Mouse (Mus musculus) T-helper 2 cell (primary cell): ENCODE measurements around the gene Nlrp14.
"Not testable (repeated sequence)": the region's sequence is repeated elsewhere in the genome, so short reads cannot be mapped to it uniquely, and the experiment has no call there.

Experiments used
- in situ Hi-C: fragments of 300-600 bp; cut with MboI, MseI; formaldehyde crosslinking; loops from one replicate; pipeline ENCODE4 v1.15.1; 2025; ENCODE audit warnings: high pct_unique_total_duplicates

Gene Nlrp14

DNA sequence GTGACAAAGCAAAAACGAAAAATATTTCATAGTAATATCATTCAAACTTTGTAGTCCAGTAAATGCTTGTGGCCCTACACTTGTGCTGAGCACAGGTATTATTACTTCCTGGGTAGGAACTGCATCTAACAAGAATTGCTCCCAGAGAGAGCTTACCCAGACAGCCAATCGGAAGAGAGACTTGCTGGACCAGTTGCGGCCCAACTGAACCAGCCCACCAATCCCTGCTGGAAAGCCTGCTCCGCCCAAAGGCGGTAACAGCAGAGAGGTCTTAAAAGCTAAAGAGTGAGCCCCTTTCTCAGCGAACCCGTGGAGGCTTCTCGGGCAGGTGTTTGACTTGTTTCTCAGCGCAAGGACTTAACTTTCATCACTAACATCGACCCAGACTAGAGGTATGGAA lies at the start of gene Nlrp14:
Gene Nlrp14, plus strand, starts transcription at position 301 of the 400 bp plus-strand sequence.
- in situ Hi-C loops = no loop called here

DNA sequence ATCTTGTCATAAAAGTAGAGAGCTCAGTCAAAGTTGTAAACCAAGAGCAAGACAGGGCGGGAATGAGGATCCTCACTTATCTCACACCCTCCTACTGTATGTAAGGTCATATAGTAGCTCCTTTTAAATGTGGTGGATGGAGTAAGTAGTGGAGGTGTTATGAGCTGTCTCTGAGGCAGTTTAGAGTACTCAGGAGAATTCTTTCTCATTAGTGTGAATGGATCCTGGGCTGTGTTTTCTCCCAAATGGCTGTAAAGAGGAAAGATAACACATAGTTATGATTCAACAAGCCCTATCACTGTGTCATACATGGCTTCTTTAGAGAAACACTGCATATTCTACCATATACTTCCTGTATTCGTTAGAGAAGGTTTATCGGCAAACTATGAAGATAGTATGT lies 35.8 kb upstream of the Nlrp14 start, which contains the start of gene Olfr715:
Gene Olfr715, minus strand, starts transcription at position 101 of the 400 bp plus-strand sequence.
- in situ Hi-C loops = not testable (repeated sequence)

DNA sequence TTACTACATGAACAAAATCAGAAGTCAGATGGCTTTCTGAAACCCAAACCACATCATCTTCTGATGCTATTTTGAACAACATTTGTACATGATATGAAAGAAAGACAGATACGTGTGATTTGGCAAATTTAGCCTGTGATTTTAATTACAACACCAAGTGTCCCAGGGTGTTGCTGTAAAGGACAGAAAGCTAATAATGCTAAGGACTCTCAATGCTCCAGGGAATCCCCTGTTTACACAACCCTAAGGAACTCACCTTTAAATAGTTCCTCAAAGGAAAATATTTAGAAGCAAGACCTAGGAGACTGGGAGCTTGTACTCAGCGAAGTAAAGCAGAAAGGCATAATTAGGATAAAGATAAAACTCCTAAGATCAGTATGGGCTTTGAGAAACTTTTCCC lies 28.8 kb upstream of the Nlrp14 start, which contains the start of gene Olfr716:
Gene Olfr716, plus strand, starts transcription at position 301 of the 400 bp plus-strand sequence.
- in situ Hi-C loops = not testable (repeated sequence)

DNA sequence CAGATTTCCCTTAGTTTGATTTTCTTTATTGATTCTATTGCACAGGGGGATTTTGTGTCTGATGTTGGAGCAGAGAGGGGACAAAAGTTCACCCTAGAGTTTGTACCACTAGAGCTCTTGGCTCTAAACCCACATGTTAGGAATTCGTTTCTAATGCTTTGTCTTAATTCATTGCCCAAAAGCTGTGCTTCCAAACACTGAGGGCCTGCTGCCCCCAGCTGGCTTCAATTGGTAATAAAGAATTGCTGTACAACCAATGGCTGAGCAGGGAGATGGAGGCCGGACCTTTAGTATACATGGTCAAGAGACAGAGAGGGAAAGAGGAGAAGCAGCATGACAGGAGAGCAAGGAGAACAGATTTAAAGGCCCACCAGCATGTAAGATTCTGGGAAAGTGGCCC lies 13.6 kb downstream of the Nlrp14 start:
- in situ Hi-C loops = loop anchor here (10.0 kb wide), 1 partner anchor 1756 kb away; the partner anchor contains the start of gene Cckbr

DNA sequence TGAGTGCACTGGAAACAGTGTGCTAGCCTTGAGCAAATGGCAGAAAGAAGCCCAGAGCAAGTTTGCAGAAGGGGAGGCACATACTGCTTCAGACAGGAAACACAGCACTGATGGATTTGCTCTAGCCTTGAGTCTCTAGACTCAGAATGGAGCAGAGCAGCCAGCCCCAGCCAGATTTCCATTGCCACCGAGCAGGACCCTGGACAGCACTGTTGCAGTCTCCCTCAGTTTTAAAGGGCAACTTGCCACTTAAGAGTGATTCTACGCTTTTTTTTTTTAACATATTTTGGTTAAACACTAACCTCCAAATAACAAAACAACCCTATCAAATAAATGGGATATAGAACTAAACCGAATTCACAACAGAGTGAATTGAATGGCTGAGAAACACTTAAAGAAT lies 35.0 kb downstream of the Nlrp14 start:
- in situ Hi-C loops = loop anchor here (5.0 kb wide), 1 partner anchor 95 kb away; no protein-coding TSS in a partner anchor

DNA sequence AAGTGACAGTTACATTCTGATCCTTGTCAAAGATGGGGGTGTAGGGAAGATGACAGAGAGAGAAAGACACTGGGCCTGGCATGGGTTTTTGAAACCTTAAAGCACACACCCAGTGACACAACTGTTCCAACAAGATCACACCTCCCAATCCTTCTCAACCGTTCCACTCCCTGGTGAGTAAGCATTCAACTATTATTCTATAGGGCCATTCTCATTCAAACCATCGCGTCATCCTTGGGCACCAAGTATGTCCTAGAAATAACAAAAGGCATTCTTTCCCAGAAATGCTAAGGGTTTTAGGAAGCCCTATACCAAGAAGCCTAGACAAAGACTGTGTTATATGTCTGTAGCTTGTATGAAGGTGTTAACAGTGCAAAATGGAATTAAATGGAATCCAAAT lies 41.1 kb downstream of the Nlrp14 start:
- in situ Hi-C loops = no loop called here

DNA sequence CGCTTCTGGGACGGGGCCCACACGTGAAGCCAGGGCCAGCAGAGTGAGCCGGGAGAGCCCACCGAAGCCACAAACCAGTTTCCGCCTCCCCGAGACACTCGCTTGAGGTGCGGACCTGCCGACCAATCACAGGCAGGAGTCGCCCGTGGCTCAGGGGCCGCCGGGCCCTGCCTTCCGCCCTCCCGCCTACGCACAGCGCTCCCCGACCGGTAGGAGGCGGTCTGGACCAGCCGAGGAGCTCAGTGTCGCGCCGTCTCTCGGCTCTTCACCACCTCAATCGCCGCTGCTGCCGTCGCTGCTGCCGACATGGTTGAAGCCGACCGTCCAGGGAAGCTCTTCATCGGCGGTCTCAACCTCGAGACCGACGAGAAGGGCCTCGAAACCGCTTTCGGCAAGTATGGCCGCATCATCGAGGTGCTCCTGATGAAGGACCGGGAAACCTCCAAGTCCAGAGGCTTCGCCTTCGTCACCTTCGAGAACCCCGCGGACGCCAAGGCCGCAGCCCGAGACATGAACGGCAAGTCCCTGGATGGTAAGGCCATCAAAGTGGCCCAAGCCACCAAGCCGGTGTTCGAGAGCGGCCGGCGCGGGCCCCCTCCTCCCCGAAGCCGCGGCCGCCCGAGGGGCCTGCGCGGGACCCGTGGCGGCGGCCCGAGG lies 42.5 kb downstream of the Nlrp14 start, which contains the start of gene Rbmxl2:
Gene Rbmxl2, plus strand, starts transcription at position 242 of the 657 bp plus-strand sequence.
- in situ Hi-C loops = no loop called here

DNA sequence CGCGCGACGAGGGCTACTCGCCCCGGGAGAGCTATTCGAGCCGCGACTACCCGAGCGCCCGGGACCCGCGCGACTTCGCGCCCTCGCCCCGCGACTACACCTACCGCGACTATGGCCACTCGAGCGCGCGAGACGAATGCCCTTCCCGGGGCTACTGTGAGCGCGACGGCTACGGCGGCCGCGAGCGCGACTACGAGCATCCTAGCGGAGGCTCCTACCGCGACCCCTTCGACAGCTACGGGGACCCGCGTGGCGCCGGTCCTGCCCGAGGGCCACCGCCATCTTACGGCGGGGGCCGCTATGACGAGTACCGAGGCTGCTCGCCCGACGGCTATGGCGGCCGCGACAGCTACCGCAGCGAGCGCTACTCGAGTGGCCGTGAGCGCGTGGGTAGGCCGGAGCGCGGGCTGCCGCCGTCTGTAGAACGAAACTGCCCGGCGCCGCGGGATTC lies 43.4 kb downstream of the Nlrp14 start:
- in situ Hi-C loops = no loop called here

DNA sequence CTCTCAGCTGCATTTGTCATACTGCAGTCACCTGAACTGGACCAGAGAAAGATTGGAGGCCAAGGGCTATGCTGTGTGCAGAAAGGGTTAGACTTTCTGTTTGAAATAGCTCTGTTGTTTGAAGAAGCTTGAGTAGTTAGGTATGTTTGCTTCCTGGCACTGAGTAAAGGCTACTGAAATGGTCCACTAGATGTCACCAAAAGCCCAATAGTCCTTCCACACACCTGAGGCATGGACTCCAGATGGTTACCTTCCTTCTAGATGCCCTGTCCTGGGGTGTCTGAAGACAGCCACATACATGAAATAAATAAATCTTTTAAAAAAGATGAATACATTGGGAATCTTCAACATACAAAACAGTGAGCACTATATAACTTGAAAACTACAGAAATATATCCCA lies 48.9 kb downstream of the Nlrp14 start:
- in situ Hi-C loops = no loop called here

DNA sequence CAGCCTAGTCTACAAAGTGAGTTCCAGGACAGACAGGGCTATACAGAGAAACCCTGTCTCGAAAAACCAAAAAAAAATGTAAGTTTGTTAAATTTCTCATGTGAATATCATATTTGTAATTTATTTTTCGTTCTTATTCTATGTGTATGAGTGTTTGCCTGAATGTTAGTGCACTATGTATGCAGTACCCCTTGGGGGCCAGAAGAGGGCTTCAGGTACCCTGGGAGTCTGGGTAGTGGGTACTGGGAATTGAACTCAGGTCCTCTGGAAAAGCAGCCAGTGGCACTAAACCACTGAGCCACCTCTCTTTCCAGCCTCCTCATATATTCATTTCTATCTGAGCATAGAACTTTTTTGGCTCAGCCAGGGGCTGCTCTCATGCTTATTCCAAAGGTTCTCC lies 50.1 kb downstream of the Nlrp14 start:
- in situ Hi-C loops = no loop called here

DNA sequence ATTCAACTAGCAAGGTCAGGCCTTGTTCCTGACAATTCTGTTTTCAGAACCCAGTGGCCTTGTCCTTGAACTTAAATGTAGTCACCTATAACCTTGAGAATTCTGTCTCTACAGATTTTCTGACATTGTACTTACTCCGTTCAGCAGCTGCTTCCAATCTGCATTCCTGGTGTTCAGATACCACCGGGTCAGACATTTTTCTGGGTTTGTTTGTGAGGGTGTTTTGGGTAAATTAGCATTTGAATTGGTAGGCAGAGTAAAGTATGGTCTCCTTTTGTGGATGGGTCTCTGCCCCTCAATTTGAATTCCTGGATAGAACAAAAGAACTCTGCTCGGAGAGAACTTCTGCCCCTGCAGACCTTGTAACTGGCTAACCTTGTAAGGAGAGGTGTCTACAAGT lies 70.1 kb downstream of the Nlrp14 start:
- in situ Hi-C loops = no loop called here

DNA sequence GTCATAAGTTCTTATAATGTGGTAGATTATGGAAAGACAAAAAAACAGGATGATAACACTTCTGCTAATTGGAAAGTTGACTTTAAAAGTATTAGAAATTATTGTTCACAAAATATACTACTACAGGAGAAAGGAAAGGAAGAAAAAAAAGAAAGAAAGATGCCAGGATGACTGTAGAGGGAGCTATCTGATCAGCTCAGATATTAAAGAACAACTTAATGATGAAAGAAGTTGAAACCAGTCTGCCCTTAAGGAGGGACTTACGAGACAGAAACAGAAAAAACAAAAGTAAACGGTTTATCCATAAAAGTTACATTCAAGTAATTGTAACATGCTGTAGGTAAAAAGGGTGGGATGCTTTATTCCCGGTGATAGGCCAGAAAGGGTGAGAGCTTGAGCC lies 70.7 kb downstream of the Nlrp14 start:
- in situ Hi-C loops = no loop called here

DNA sequence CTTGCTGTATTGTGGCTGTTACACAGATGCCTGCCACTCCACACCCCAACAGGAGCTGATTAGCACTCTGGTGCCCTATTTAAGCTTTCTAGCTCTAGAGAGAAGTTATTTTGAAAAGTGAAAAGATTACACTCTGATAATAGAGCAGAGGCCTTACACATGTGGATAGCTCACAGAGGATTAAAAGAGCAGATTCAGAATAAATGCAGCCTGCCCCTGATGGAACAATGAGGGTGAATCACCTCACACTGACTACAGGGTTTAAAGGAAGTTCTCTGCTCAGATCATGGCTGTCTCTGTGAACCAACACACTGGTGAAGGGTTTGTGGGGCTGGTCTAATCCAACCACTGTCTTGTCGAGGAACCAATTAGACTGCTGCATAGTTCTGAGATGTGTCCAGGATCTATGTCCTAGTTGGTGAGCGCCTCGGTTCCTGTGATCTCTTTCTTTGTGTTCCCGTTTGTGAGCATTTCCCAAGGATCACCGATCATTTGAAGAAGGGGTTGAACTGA lies 74.6 kb downstream of the Nlrp14 start:
- in situ Hi-C loops = no loop called here
